Mouse (Mus musculus): ENCODE measurements around the gene Polg2. TPM values are rescaled to one million over a fixed set of nuclear protein-coding genes. Genes with fewer than 3 reads are reported as not detected.

Gene Polg2
- 10.7 and 11.2 TPM in 2 replicates for polyA plus RNA-seq (2016; fragmentation: Nextera tagmentation; extraction: Ambion mirVana)

- Histone ChIP-seq H3K36me3 (peaks cover 76% of the 10 kb centered on the region), H3K9me3 (replicated peaks) (no peaks in the 10 kb centered on the region), H3K4me3 (peak within 1 kb of the TSS; percentile 72), H3K27ac (peak within 1 kb of the TSS; percentile 91), H3K27me3 (ENCODE audit: low read depth, poor library complexity, severe bottlenecking) (no peaks in the 10 kb centered on the region), H3K4me1 (peaks cover 2% of the 10 kb centered on the region; the same call in 1 of the 2 replicates)
- WGBS = 3% methylated on average over 30 of the region's 30 CpGs
- DNase-seq (ENCODE audit: low spot score) = peak; percentile 96
Observed at GRCm38 (mm10) chr11:106779388-106780088, at the start of gene Polg2. Gene Polg2 (minus strand): TSS chr11:106779537.

DNA sequence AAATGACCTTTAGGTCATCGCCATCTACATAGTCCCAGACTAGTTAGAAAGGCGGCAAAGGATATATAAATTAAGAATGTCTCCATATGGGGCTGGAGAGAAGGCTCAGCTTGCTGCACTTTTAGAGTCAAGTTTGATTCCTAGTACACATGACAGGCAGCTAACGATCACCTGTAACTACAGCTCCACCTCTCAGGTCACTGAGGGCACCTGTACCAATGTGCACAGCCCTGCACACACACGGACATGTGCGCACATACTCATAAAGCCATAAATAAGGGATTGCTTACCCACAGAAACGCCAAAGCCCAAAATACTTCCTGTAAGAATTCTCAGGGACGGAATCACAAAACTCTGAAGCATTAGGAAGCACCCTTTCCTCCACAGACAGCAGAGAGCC, 48.7 kb upstream of the Polg2 start:
- no peak for DNase-seq (ENCODE audit: low spot score)
- no peaks in the 10 kb centered on the region for H3K27me3 ChIP-seq (ENCODE audit: low read depth, poor library complexity, severe bottlenecking)
- H3K9me3 ChIP-seq (replicated peaks) = no peaks in the 10 kb centered on the region
- H3K4me3 ChIP-seq = no peak overlapping the region
- H3K4me1 ChIP-seq = no peaks in the 10 kb centered on the region
- peaks cover 97% of the 10 kb centered on the region for H3K36me3 ChIP-seq
- H3K27ac ChIP-seq = no peak overlapping the region
- WGBS = 93% methylated on average over 7 of the region's 7 CpGs

- no peak for DNase-seq (ENCODE audit: low spot score)
- Histone ChIP-seq H3K27ac (no peak overlapping the region), H3K4me3 (no peak overlapping the region), H3K9me3 (replicated peaks) (no peaks in the 10 kb centered on the region), H3K27me3 (ENCODE audit: low read depth, poor library complexity, severe bottlenecking) (no peaks in the 10 kb centered on the region), H3K36me3 (peaks cover 98% of the 10 kb centered on the region), H3K4me1 (no peaks in the 10 kb centered on the region)
- WGBS = 90% methylated on average over 10 of the region's 10 CpGs
Observed at GRCm38 (mm10) chr11:106824403-106824802, 45.1 kb upstream of the Polg2 start.

DNA sequence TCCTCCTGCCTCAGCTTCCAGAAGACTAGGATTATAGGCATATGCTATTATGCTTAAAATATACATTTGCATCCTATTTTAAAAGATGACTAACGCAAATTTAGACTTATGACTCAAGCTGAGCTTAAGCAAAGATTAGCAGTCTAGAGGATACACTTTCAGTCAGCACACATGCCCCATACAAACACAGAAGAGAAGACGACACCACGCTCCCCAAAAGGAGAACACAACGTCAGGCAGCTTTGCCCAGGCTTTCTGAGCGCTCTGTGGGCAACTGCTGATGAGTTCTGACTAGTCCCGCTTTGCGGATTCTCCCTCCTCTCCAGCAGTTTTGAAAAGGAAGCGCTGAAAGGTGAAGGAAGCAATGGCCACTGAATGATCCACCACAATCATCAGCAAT, 44.4 kb upstream of the Polg2 start:
- no peak overlapping the region for H3K27ac ChIP-seq
- H3K4me3 ChIP-seq = no peak overlapping the region
- no peaks in the 10 kb centered on the region for H3K9me3 ChIP-seq (replicated peaks)
- WGBS = 96% methylated on average over 8 of the region's 8 CpGs
- H3K36me3 ChIP-seq = peaks cover 98% of the 10 kb centered on the region
- no peak for DNase-seq (ENCODE audit: low spot score)
- H3K4me1 ChIP-seq = no peaks in the 10 kb centered on the region
- no peaks in the 10 kb centered on the region for H3K27me3 ChIP-seq (ENCODE audit: low read depth, poor library complexity, severe bottlenecking)

- no peaks in the 10 kb centered on the region for H3K4me1 ChIP-seq
- H3K27me3 ChIP-seq (ENCODE audit: low read depth, poor library complexity, severe bottlenecking) = no peaks in the 10 kb centered on the region
- H3K9me3 ChIP-seq (replicated peaks) = no peaks in the 10 kb centered on the region
- no peak overlapping the region for H3K4me3 ChIP-seq
- peaks cover 98% of the 10 kb centered on the region for H3K36me3 ChIP-seq
- DNase-seq (ENCODE audit: low spot score) = no peak
- WGBS = 90% methylated on average over 5 of the region's 5 CpGs
- no peak overlapping the region for H3K27ac ChIP-seq
Observed at GRCm38 (mm10) chr11:106822911-106823310, 43.6 kb upstream of the Polg2 start.

DNA sequence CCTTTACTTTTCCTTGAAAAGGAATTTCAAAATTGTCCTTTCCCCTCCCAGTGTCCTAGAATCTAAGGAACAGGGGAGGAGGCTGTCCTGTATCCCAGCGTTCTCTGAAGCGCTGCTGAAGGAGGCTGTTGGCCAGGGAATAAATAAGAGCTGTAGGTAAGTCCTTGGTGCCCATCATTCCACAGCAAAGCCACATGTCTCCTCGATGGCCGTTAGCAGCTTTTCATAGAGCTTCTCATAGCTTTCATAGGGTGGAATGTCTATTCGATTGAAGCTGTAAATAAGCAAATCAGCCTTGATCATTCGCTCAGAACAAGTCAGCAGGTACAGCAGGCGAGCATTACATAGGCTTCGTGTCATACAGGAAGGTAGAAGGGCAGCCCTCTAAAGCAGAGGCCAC, 43.2 kb upstream of the Polg2 start:
- H3K36me3 ChIP-seq = peaks cover 98% of the 10 kb centered on the region
- WGBS = 95% methylated on average over 8 of the region's 8 CpGs
- no peaks in the 10 kb centered on the region for H3K27me3 ChIP-seq (ENCODE audit: low read depth, poor library complexity, severe bottlenecking)
- no peak overlapping the region for H3K27ac ChIP-seq
- no peak for DNase-seq (ENCODE audit: low spot score)
- H3K4me1 ChIP-seq = no peaks in the 10 kb centered on the region
- no peak overlapping the region for H3K4me3 ChIP-seq
- no peaks in the 10 kb centered on the region for H3K9me3 ChIP-seq (replicated peaks)

DNA sequence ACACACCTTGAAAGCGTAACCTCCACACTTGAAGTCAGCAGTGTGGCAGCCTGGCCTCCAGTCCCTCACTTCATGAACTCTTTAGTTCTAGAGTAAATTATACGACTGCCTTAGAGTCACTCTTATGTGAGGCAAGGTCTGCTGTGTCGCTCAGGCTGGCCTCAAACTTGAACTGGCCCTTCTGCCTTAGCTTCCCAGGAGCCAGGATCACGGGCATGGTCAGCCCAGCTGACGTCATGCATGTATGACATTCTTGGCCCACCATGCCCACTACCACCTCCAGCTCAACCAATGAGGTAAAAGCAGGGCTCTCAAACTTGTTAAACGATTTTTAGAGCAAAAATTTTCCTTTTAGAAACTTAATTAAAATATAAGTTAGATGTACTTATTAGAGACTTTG, 42.1 kb upstream of the Polg2 start:
- peaks cover 98% of the 10 kb centered on the region for H3K36me3 ChIP-seq
- WGBS = 86% methylated on average over 6 of the region's 6 CpGs
- no peaks in the 10 kb centered on the region for H3K9me3 ChIP-seq (replicated peaks)
- H3K27ac ChIP-seq = no peak overlapping the region
- H3K4me1 ChIP-seq = no peaks in the 10 kb centered on the region
- no peak overlapping the region for H3K4me3 ChIP-seq
- no peak for DNase-seq (ENCODE audit: low spot score)
- H3K27me3 ChIP-seq (ENCODE audit: low read depth, poor library complexity, severe bottlenecking) = no peaks in the 10 kb centered on the region

DNA sequence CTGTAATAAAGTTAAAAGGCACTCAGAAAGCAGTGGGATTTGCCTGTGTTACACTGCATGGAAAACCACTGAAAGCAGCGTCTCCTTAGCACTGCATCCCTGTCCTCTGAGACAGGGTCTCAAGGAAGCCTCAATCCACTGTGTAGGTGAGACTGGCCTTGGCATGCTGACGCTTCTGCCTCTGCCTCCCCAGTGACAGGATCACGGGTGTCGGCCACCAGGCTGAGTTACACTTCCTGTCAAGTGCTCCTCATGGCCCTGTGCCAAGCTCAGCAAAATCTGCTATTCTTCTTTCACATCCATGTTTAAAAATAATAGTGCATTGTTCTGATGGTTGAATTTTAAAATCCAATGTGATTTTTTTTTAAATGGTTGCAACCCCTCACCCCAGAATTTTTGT, 41.6 kb upstream of the Polg2 start:
- no peak for DNase-seq (ENCODE audit: low spot score)
- H3K4me1 ChIP-seq = no peaks in the 10 kb centered on the region
- 75% methylated on average over 4 of the region's 4 CpGs for WGBS
- H3K27ac ChIP-seq = no peak overlapping the region
- no peaks in the 10 kb centered on the region for H3K9me3 ChIP-seq (replicated peaks)
- no peaks in the 10 kb centered on the region for H3K27me3 ChIP-seq (ENCODE audit: low read depth, poor library complexity, severe bottlenecking)
- no peak overlapping the region for H3K4me3 ChIP-seq
- H3K36me3 ChIP-seq = peaks cover 98% of the 10 kb centered on the region

- no peaks in the 10 kb centered on the region for H3K4me1 ChIP-seq
- 86% methylated on average over 6 of the region's 6 CpGs for WGBS
- H3K36me3 ChIP-seq = peaks cover 98% of the 10 kb centered on the region
- no peak overlapping the region for H3K4me3 ChIP-seq
- no peak for DNase-seq (ENCODE audit: low spot score)
- no peaks in the 10 kb centered on the region for H3K27me3 ChIP-seq (ENCODE audit: low read depth, poor library complexity, severe bottlenecking)
- H3K9me3 ChIP-seq (replicated peaks) = no peaks in the 10 kb centered on the region
- H3K27ac ChIP-seq = no peak overlapping the region
Observed at GRCm38 (mm10) chr11:106820252-106820651, 40.9 kb upstream of the Polg2 start.

DNA sequence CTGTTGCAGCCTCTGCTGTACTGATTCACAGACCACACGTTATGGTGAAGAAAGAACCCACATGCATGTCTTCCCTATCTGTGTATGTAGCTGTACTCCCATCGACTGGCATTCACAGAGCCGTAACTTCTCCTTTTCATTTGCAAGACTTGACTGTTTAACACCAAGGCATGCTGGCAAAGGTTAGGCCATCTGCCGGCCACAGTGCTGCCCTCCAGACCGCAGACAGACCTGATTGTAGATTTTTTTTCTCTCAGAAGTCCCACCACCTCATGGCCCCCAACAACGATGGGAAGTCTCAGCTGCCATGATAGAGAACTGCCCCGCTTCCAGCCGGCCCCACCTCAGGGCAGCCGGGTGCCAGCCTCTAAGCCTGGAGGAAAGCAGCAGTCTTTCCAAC, 40.3 kb upstream of the Polg2 start:
- no peak overlapping the region for H3K27ac ChIP-seq
- H3K4me1 ChIP-seq = no peaks in the 10 kb centered on the region
- no peaks in the 10 kb centered on the region for H3K9me3 ChIP-seq (replicated peaks)
- H3K36me3 ChIP-seq = peaks cover 98% of the 10 kb centered on the region
- no peak overlapping the region for H3K4me3 ChIP-seq
- DNase-seq (ENCODE audit: low spot score) = no peak
- 91% methylated on average over 9 of the region's 9 CpGs for WGBS
- H3K27me3 ChIP-seq (ENCODE audit: low read depth, poor library complexity, severe bottlenecking) = no peaks in the 10 kb centered on the region

- H3K36me3 ChIP-seq = peaks cover 99% of the 10 kb centered on the region
- no peaks in the 10 kb centered on the region for H3K4me1 ChIP-seq
- DNase-seq (ENCODE audit: low spot score) = no peak
- H3K27ac ChIP-seq = no peak overlapping the region
- H3K4me3 ChIP-seq = no peak overlapping the region
- H3K27me3 ChIP-seq (ENCODE audit: low read depth, poor library complexity, severe bottlenecking) = no peaks in the 10 kb centered on the region
- 93% methylated on average over 9 of the region's 9 CpGs for WGBS
- H3K9me3 ChIP-seq (replicated peaks) = no peaks in the 10 kb centered on the region
Observed at GRCm38 (mm10) chr11:106818341-106818740, 39.0 kb upstream of the Polg2 start.

DNA sequence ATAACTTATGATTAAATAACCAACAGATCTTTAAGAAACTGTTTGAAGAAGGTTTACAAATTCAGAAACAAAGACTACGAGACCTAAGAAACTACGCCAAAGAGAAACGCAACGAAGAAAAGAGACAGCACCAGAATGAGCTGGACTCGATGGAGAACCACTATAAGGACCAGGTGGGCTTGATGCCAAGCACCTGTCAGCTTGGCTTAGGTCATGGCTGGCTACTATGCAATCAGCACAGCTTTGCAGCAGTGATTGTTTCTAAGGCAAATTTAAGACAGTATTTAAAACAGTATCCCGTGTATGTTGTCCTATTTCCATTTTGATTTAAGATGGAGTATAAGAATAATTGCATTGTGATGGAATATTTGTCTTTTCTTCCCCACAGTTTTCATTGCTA, 38.5 kb upstream of the Polg2 start:
- Histone ChIP-seq H3K4me3 (no peak overlapping the region), H3K27ac (no peak overlapping the region), H3K36me3 (peaks cover 99% of the 10 kb centered on the region), H3K9me3 (replicated peaks) (no peaks in the 10 kb centered on the region), H3K27me3 (ENCODE audit: low read depth, poor library complexity, severe bottlenecking) (no peaks in the 10 kb centered on the region), H3K4me1 (no peaks in the 10 kb centered on the region)
- no peak for DNase-seq (ENCODE audit: low spot score)
- WGBS = 96% methylated on average over 6 of the region's 6 CpGs

- H3K9me3 ChIP-seq (replicated peaks) = no peaks in the 10 kb centered on the region
- 93% methylated on average over 3 of the region's 3 CpGs for WGBS
- no peak overlapping the region for H3K27ac ChIP-seq
- H3K27me3 ChIP-seq (ENCODE audit: low read depth, poor library complexity, severe bottlenecking) = no peaks in the 10 kb centered on the region
- no peak overlapping the region for H3K4me3 ChIP-seq
- H3K36me3 ChIP-seq = peaks cover 99% of the 10 kb centered on the region
- H3K4me1 ChIP-seq = no peaks in the 10 kb centered on the region
- DNase-seq (ENCODE audit: low spot score) = no peak
Observed at GRCm38 (mm10) chr11:106817156-106817555, 37.8 kb upstream of the Polg2 start.

DNA sequence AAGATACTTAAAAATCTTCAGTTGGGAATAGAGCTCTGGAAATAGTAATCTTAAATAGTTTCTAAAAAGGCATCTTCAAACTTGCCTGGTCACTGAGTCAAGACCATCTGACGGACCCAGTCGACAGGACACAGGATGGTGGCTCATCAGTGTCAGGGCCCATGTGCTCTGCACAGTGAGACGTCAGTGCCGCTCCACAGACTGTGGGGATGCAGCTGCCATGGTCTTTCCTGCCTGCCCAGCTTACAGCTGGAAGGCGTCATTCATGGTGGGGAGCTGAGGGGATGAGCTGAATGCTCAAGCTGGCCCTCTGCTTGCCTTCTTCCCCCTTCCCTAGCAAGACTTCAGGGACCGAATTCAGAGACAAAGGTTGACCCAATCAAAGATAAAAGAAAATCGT, 37.0 kb upstream of the Polg2 start:
- H3K4me3 ChIP-seq = no peak overlapping the region
- H3K4me1 ChIP-seq = no peaks in the 10 kb centered on the region
- no peak overlapping the region for H3K27ac ChIP-seq
- no peak for DNase-seq (ENCODE audit: low spot score)
- WGBS = 90% methylated on average over 7 of the region's 7 CpGs
- H3K9me3 ChIP-seq (replicated peaks) = no peaks in the 10 kb centered on the region
- H3K27me3 ChIP-seq (ENCODE audit: low read depth, poor library complexity, severe bottlenecking) = no peaks in the 10 kb centered on the region
- H3K36me3 ChIP-seq = peaks cover 99% of the 10 kb centered on the region
